Mouse (Mus musculus) embryonic stem cell, embryonic (primary cell): ENCODE measurements around the gene Gm20908.
"Not testable (repeated sequence)": the region's sequence is repeated elsewhere in the genome, so short reads cannot be mapped to it uniquely, and the experiment has no call there.

Experiments used
- CTCF ChIA-PET, 4 experiments: fragments of 300-600 bp in 2 of 4; fragments of 350-600 bp in 2 of 4; sonication (Branson Sonifier 250); formaldehyde crosslinking; loops; one replicate each; lab custom pipeline; 2022; ENCODE audit warnings: inconsistent platforms in 2 of 4; lab: Charles Lee
- POLR2A ChIA-PET, 4 experiments: fragments of 300-600 bp in 2 of 4; fragments of 350-600 bp in 2 of 4; sonication (Branson Sonifier 250); formaldehyde crosslinking; loops; one replicate each; lab custom pipeline; 2022; ENCODE audit warnings: antibody characterized with exemption in 4 of 4, inconsistent platforms in 1 of 4; lab: Charles Lee

The Gm20908 gene

DNA sequence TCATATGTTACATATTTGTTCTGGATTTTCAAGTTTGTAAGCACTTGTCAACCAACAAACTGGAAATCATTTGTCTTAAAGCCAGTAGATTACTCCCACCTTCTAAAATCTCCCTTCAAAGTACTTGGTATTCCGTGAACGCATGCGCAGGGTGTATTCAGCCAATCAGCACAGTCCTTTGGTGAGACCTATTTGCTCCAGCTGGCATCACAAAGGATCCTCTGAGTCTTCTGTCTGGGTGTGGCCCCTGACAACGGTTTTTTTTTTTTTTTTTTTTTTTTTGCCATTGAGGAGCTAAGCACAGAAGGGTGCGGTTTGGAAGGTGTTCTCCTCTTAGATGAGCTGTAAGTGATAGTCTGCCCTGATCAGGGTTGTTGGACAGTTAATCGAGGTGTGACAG lies at the start of gene Gm20908:
TSS of gene Gm20908 (plus strand) at position 301 of the 400 bp plus-strand sequence.
- POLR2A ChIA-PET, CTCF ChIA-PET: not testable (repeated sequence)
